Mouse (Mus musculus): Measurements from ENCODE around the gene Coro2b. TPM values are rescaled to one million over a fixed set of nuclear protein-coding genes. Genes with fewer than 3 reads are reported as not detected.

Gene Coro2b
- total RNA-seq, 2 experiments from 2014 or later = 16.2 to 16.9 TPM

DNA sequence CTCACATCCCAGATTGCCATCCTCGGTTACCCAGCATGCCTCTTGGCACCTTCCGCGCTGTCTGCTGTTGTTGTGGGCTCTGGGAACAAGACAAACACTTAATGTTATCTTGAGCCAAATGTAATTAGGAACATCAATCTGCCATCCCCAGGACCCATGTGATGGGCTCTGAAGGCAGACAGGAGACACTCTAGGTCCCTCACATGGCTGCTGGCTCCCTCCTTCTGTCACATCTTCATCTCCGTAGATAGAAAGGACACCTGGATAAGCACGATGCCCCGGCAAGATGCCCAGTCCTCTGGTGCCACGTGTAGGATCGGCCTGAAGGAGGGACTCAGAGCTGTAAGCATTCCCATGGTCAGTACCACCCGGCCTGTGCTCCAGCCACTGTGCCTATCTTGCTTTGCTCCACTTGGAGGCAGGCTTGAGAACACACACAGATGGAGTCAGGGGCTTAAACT lies 2.4 kb upstream of the Coro2b start:
- DNase-seq = no peak

DNA sequence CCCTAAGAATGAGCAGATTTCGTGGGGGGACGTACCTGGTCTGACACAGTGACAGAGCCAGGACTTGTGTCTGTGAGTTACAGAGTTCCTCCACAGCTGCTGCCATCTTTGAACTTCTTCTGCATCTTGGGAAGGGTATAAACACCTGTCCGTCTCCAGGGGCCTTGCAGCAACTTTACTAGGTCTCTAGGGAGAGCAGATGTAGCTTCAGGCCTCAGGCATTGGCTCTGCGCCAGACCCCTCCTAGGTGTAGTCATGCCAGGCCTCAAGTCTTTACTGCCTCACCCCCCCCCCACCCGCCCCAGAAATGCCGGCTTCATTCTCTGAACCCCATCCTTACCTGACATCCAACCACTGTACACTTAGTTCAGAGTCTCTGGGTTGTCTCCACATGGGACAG lies 1.1 kb upstream of the Coro2b start:
- DNase-seq = no peak

DNA sequence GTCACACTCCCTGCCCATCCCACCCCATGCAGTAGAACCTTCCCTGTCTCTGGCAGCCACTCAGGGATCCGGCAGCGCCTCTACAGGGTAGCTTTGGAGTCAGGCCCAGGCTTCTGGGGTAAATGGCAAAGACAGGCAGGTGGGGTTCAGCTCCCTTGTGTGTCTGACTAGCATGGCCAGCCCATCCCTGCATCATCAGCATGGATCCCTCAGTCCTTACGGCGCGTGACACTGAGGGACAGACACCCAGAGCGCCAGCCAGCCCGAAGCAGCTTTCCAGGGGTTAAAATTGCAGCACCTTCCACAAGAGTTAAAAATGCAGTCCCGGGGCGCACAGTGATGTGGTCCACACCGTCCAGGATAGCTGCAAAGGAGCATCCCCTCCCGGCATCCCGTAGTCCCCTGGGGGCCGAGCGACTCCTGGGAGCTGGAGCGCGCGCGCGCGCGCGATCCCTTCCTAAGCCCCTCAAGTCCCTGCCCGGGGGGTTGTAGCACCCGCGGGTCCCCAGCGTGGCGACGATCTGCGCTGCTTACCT lies 657 bp downstream of the Coro2b start:
- DNase-seq = peak; percentile 54

DNA sequence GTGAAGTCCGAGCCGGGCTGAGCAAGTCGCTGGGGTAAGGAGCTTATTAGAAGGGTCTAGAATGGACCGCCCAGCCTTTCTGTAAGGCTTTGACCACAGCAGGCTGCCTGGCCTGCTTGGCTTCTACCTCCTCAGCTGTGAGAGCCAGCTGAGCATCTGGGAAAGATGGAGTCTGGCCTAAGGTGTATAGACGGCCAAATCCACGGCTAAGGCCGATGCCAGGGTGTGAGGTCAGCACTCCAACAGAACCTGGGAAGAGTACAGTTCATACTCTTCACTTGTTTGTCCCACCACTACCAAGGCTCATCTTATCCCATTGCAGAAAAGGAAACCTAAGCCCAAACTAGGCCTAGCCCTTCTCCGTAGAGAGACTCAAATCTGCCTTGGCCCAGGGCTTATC lies 1.3 kb downstream of the Coro2b start:
- no peak for DNase-seq

DNA sequence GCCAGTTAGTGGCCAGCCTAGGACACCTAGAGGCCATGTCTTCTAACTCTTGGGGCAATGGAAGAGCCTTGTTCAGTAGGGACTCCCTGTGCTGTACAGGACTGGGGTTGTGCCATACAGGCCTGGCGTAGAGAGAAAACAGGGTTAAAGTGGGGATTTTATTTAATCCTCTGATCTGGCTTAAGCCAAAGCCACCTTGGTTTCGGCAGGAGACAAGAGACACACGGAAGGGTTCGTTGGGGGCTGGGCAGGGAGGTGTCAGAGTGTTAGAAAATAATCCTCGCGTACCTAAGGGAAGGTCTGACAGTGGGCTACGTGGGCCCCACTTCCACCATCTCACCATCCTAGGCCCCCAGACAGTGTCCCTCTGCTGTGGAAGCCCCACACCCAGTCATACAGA lies 2.2 kb downstream of the Coro2b start:
- DNase-seq = no peak

- DNase-seq = no peak
Measured at GRCm38 (mm10) chr9:62534158-62534557, 2.7 kb downstream of the Coro2b start.

DNA sequence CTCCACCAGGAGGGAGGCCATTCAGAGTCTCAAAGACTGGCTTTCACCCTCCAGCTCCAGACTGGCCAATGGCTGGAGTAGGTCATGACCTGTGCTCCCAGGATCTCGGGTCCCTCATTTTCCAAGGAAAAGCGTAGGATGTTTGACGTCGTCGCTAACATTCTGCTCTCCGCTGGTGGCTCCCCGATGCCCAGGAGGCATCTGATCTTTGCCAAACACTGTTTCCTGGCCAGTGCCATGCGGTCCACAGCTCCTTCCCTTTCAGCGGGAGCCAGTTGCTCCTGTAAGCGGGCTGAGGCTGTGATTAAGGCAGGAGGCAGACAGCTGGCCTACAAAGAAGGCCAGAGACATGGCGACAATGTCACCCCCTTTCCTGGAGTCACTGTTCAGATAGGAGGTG lies 4.0 kb downstream of the Coro2b start:
- no peak for DNase-seq

DNA sequence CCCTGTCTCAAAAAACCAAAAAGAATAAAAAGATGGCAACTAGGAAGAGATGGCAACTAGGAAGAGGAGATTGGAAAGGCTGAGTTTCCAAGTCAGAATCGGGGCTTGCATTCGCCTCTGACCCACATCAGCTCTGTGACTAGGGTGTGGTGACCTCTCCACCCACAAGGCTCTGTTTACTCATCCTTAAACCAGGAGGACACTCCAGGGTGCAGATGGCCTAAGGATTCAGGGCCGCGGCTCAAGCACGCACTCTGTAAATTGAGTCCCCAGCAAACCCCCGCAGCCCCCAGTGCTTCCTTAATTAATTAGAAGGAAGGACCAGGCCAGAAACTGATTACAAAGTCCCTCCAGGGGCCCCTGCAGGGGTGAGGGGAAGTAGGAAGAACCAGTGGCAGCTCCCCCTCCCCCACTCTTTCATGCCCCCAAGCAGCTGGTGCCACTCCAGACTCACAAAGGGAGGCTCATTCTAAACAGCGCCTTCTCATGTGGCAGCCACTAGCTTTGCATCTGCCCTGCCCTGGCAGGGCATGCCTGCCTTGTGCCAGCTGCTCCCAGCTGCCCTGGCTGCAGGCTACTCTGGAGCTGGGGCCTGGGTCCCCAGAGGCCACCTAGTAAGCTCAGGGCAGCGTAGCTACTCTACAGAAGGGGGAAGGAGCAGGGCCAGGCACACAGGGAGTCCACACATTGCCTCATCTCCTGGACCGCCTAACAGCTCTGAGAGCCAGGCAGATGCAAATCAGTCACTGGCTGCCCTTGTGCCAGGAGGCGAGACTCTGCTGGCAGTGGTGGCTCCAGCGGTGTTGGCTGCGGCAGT lies 5.2 kb downstream of the Coro2b start:
- peak; percentile 40 for DNase-seq

GRCm38 (mm10) chr9:62528527-62528926 lies 8.3 kb downstream of the Coro2b start:
- DNase-seq = no peak

DNA sequence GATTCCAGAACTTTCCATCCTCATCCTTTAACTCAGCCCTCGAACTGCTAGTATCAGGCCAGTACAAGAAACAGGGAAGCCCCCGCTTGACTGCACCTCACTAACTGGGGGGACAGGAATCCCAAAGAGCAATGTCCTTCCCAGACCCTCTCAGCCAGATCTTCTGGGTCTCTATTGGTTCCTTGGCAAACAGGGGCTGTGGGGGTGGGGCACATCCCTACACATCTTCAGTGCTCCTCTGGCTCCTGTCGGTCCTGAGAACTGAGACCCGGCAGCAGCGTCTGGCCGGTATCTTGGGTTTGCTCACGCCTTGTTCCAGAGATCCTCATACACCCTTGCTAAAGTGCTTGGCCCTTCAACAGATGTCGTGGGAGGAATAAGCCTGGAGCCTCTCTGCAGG lies 10.0 kb downstream of the Coro2b start:
- no peak for DNase-seq

DNA sequence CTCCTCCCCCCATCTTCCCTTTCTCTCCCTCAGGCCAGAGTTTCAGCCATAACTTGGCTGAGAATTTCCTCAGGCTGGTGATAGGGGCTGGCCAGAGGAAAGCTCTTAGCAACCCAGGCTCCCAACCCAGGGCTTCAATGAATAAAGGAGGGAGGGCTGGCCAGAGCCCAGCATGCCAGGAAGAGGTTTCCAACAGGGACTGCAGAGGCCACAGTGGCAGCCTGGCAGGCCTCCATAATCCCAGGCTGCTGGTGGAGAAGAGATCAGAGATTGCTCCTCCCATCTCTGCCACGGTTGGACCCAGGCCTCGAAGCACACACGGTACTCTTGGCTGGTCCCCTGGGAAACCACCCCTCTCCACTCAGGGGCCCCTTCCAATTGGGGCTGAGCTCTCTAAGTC lies 10.4 kb downstream of the Coro2b start:
- DNase-seq = peak; percentile 56

GRCm38 (mm10) chr9:62524761-62525308 lies 12.0 kb downstream of the Coro2b start:
- DNase-seq = no peak

DNA sequence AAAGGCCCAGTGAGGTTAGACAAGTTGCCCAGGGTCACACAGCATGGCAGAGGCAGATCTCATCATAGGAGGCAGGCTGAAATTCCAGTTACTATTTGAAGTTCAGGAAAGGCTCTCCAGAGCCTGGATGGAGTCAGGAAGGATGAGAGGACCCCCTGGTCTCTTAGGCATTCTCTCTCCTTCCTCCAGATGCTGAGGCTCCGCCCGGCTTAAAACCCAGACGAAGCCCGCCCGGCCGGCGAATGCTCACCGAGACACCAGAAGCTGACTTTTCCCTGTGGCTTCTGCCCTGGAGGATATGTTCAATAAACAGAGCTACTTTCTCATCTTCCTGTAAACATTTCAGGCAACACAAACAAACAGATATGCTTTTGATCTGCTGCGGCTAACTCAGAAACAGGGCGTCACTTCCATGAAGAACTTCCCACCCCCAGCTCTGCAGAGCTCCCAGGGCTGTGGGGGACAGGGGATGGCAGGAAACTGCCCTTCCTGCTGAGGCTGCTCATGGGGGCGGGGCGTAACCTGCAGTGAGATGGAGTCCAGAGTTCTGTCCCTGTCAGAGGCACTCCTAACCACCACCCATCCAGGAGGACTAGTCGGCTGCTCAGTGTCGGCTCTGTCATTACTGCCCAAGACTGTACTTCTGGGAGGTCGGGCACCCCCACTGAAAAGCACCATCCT lies 13.9 kb downstream of the Coro2b start:
- DNase-seq = peak; percentile 63

- DNase-seq = peak; percentile 46
Measured at GRCm38 (mm10) chr9:62522211-62522610, 14.6 kb downstream of the Coro2b start.

GRCm38 (mm10) chr9:62521541-62521940 lies 15.3 kb downstream of the Coro2b start:
- DNase-seq = no peak

DNA sequence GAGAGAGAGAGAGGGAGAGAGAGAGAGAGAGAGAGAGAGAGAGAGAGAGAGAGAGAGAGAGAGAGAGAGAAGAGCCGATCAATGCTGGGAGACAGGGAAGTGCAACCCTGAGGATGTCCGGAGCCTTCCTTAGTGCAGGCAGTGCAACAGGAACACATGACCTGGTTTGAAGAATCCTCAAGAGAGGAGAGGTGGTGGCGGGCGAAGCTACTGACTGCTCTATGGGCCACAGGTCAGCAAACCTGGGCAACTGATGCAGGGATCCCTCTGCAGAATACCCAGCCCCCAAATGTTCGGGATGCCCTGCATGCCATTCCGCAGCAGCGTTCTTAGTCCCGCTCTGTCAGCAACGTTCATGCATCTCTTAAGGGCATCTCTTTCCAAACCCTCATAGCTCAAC lies 15.9 kb downstream of the Coro2b start:
- no peak for DNase-seq

- no peak for DNase-seq
Measured at GRCm38 (mm10) chr9:62519787-62520503, 16.9 kb downstream of the Coro2b start.

GRCm38 (mm10) chr9:62519334-62519733 lies 17.5 kb downstream of the Coro2b start:
- DNase-seq = no peak

DNA sequence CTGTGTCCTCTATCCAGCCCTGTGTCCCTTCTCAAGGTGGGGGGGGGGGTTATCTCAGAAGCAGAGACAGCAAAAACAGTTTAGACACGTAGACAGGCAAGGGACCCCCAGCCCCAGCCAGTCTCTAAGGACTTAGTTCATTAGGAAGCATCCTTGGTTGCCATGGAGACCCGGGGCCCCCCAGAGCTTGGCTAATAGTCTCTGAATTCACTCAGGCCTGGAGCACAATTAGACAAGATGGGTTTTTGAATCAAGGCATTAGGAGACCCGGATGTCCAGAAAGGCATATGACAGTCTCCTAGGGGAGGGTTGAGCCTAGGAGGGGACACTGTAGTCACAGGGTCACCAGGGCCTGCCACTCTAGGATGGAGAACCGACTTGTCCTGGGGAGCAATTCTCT lies 18.3 kb downstream of the Coro2b start:
- DNase-seq = no peak

DNA sequence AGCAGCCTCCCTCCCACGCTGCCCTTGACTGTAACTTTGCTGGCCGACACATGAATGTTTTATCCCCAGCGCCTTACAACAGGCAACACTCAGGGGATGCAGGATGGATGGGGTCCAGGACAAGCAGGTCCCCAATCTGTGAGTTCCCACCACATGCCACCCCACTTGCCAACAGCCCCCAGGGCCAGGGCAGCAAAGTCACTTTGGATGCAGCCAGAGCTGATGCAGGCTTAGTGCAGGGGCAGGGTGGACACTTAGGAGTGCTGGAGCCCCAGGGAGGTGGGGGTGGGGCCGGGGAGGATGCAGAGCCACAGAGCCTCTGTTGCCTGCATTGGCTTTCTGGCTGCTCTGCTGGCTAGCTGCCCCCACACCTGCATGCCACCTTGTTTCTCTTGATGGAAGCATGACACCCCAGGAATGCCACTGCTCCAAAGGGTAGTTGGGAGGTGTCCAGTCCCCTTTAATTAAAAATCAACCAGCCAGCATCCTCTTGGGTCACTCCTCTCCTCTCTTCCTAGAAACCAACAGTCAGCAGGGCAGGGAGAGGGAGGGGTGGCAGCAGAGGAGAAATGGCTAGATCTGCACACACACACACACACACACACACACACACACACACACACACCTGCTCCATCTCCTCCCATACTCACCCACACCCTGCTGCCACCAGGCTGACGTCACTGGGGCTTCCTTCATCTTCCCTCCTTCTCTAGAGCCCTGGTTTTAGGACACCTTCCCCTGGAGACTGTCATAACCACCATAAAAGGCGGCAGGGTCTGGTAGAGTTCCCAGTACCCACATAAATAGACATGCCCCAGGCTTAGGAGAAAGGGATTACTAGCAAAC lies 19.5 kb downstream of the Coro2b start:
- no peak for DNase-seq

DNA sequence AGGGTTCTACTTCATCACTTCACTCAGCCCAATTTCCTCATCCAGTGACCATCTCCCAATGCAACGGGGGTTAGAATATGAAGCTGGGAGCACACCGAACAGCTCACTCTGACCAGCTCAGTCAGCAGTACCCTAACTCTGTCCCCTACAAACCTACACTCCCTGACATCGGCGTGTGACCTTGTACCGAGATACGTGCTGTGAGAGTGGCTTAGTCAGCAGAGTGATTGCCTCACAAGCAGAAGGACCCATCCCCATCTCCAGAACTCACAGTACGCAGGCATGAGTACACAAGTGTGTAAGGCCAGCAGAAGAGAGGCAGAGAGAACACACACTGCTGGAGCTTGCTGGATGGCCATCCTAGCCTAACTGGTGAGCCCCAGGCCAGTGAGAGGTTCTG lies 21.7 kb downstream of the Coro2b start:
- DNase-seq = no peak

Measured in heart, postnatal 4 days (tissue).